Mouse (Mus musculus) ovary, postnatal 10 days (tissue): ENCODE data around the gene Ugt1a7c.

Experiments
- DNase-seq: peaks from one replicate; pipeline ENCODE4 v3.0.0; 2022; ENCODE audit warnings: low spot score

Ugt1a7c gene

GRCm38 (mm10) chr1:88240072-88240471, 145.2 kb downstream of the Ugt1a7c start:
- DNase-seq, result no peak

GRCm38 (mm10) chr1:88240579-88240978, 145.7 kb downstream of the Ugt1a7c start:
- DNase-seq, result no peak

GRCm38 (mm10) chr1:88243861-88244260, 149.0 kb downstream of the Ugt1a7c start:
- DNase-seq, result no peak

GRCm38 (mm10) chr1:88245881-88246280, 151.0 kb downstream of the Ugt1a7c start:
- DNase-seq, result no peak

- DNase-seq, result no peak
Observed at GRCm38 (mm10) chr1:88246386-88246785, 151.5 kb downstream of the Ugt1a7c start.

- DNase-seq, result no peak
Observed at GRCm38 (mm10) chr1:88247660-88248059, 152.8 kb downstream of the Ugt1a7c start.

GRCm38 (mm10) chr1:88248658-88249057, 153.8 kb downstream of the Ugt1a7c start:
- no peak for DNase-seq

GRCm38 (mm10) chr1:88249596-88249995, 154.7 kb downstream of the Ugt1a7c start:
- no peak for DNase-seq

- no peak for DNase-seq
Observed at GRCm38 (mm10) chr1:88250023-88250422, 155.2 kb downstream of the Ugt1a7c start.

GRCm38 (mm10) chr1:88253106-88253505, 158.2 kb downstream of the Ugt1a7c start:
- no peak for DNase-seq

GRCm38 (mm10) chr1:88253540-88253939, 158.7 kb downstream of the Ugt1a7c start:
- no peak for DNase-seq

GRCm38 (mm10) chr1:88254793-88255465, 160.1 kb downstream of the Ugt1a7c start:
- DNase-seq, result no peak

GRCm38 (mm10) chr1:88255466-88255857, 160.6 kb downstream of the Ugt1a7c start:
- no peak for DNase-seq

GRCm38 (mm10) chr1:88255989-88256754, 161.3 kb downstream of the Ugt1a7c start:
- DNase-seq, result no peak

GRCm38 (mm10) chr1:88256886-88257663, 162.2 kb downstream of the Ugt1a7c start:
- DNase-seq, result no peak

- DNase-seq, result no peak
Observed at GRCm38 (mm10) chr1:88257681-88258080, 162.8 kb downstream of the Ugt1a7c start.

GRCm38 (mm10) chr1:88258361-88258760, 163.5 kb downstream of the Ugt1a7c start:
- DNase-seq, result no peak

- no peak for DNase-seq
Observed at GRCm38 (mm10) chr1:88258881-88259642, 164.2 kb downstream of the Ugt1a7c start.

- DNase-seq, result no peak
Observed at GRCm38 (mm10) chr1:88259643-88260024, 164.8 kb downstream of the Ugt1a7c start.

- no peak for DNase-seq
Observed at GRCm38 (mm10) chr1:88260114-88260513, 165.3 kb downstream of the Ugt1a7c start.

- DNase-seq, result no peak
Observed at GRCm38 (mm10) chr1:88260604-88261377, 165.9 kb downstream of the Ugt1a7c start.
